Mouse (Mus musculus): ENCODE results near the gene Phf12.

The Phf12 gene

DNA sequence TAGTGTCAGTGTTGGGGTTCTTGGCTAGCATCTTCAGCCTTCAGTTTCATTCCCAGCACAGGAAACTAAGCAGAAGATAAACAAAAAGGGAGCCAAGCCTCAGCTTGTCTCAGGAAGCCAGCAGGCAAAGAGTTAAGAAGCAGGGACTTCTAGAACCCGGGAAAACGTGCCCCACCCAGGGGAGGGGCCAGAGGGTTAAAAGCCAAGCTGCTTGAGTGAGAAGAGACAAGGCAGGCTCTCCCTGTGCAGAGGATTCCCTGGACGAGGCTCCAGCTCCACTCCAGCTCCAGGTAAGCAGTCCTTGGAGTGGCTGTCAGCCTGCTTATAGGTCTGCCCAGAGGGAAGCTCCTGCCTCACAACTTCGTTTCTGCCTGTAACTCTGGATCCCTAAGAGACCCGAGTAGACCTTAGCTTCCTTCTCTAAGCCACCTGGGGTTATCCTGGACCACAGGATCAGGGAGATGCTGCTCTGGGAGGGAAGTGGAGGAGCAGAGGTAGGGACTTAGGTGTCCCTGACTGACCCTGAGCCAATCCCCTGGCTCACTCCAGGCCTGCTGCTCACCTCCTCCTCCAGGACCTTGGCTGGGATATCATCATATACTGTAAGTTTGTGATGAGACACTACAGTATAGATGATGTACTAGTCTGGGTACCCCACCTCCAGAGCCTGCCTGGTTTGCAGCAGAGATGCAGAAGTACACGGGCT, 90.0 kb downstream of the Phf12 start:
- no peak for DNase-seq (ENCODE audit: low read depth in 2 of 2, low spot score in 2 of 2)

DNA sequence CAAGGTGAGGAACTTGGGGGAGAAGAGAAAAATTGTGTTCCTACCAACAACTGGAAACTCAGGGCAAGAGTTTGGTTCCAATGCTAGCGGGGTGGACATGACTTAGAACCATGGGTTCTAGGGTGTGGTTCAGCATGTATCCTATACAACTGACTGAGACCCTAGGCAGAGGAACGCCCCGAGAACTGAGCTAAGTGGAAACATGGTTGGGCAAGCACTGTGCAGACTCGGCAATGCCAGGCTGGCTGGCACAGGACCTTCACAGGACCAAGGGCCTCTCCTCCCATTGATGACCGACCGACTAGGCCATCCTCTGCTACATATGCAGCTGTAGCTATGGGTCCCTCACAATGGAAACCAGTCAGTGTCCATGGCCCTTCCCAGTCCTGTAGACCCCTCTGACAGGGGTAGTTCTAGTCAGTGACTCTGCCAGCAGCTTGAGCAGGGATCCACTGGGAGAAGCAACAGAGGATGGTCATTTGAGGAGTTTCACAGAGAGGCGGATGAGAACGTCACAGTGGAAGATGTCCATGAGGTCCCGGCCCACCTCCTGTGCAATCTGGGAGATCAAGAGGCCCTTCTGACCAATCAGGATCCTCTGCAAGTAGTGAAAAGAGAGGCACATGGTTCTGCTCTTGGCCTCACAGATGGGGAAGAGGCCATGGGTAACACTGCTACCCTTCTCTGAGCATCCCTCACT, 91.2 kb downstream of the Phf12 start:
- no peak for DNase-seq (ENCODE audit: low read depth in 2 of 2, low spot score in 2 of 2)

DNA sequence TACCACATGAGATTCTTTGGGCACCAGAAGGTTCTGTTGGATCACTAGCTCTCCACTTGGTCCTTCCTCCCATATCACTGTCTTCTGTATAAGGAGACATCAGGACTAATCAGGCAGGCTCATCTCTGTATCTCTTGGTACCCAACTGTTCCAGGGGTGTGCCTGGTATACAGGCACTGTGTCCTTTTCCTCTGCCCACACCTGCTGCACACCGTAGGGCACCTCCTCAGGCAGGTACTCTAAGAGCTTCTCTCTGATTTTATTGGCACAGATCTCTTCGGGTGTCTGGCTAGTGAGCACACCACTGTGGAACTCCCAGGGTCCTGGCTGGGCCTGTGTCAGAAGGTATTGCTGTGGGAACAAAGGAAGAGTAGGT, 91.7 kb downstream of the Phf12 start:
- no peak for DNase-seq (ENCODE audit: low read depth in 2 of 2, low spot score in 2 of 2)

DNA sequence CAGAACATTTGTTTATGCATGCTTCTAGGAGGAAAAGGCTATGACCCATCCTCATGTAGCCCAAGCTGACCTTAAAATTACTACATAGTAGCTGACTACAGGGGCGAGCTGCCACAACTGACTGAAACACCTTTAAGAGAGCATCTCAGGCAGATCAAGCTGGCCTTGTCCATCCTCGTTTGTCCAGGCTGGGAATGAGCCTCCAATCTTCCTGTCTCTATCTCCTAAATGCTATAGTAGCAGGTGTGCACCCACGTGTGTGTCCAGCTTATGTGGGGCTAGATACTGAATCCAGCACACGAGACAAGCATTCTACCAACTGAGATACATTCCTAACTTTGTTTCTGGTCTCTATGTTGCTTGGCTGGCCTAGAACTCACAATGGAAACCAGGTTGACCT, 92.1 kb downstream of the Phf12 start:
- DNase-seq (ENCODE audit: low read depth in 2 of 2, low spot score in 2 of 2): no peak

Data from CD8-positive naive resting alpha-beta T cell, adult 2 months (primary cell).